Mouse (Mus musculus): Measurements from ENCODE around the gene Fam102a.

DNA sequence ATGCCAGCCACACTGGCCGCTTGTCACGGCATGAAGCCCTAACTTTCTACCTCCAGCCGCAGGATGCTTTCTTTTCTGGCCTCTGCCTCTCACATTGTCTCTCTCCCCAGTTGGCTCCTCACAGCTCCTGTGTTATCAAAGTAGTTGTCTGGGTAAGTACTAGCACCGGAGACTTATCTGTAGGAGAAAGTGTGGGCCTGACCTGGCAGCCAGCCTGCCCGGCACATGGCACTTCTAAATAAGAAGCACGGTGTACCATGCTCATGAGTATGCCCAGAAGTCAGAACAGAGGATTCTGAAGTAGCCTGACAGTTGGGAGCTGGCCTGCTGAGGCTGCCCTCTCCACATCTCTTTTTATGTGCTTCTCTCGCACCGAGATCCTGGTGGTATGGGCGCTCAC lies 49.0 kb upstream of the Fam102a start:
- TF ChIP-seq CTCF (conservative IDR thresholded peaks at IDR 0.05 in 1 of 2, IDR thresholded peaks at IDR 0.05 in 1 of 2; ENCODE audit: low read depth in 2 of 2, low read length in 2 of 2) (no peak), POLR2A (IDR thresholded peaks at IDR 0.05; ENCODE audit: low read depth, low read length) (no peak), ZMIZ1 (IDR thresholded peaks at IDR 0.05; ENCODE audit: low read depth, low read length) (no peak), MYC (IDR thresholded peaks at IDR 0.05; ENCODE audit: low read depth, low read length) (no peak), E2F4 (IDR thresholded peaks at IDR 0.05; ENCODE audit: insufficient replicate concordance, low read depth, low read length) (no peak), RCOR1 (conservative IDR thresholded peaks at IDR 0.05; ENCODE audit: low read depth, low read length) (no peak), KAT2A (IDR thresholded peaks at IDR 0.05; ENCODE audit: insufficient replicate concordance, low read length) (no peak), NRF1 (IDR thresholded peaks at IDR 0.05; ENCODE audit: low read depth, low read length) (no peak), ZC3H11A (IDR thresholded peaks at IDR 0.05; ENCODE audit: low read depth, low read length) (no peak), ELF1 (IDR thresholded peaks at IDR 0.05; ENCODE audit: low read depth, low read length) (no peak), TCF12 (IDR thresholded peaks at IDR 0.05; ENCODE audit: low read depth, low read length) (no peak), USF2 (conservative IDR thresholded peaks at IDR 0.05; ENCODE audit: low read depth, low read length) (no peak), EP300 (IDR thresholded peaks at IDR 0.05; ENCODE audit: low read length) (no peak), SIN3A (IDR thresholded peaks at IDR 0.05; ENCODE audit: low read length) (no peak)

Data from CH12.LX (cell line).